Mouse (Mus musculus) liver, adult 2 months (tissue): ENCODE data around the gene Arhgef18. TPM values are rescaled to one million over a fixed set of nuclear protein-coding genes. Genes with fewer than 3 reads are reported as not detected.

ENCODE experiments used
- DNase-seq: peaks from one replicate; pipeline ENCODE4 v3.0.0-alpha.2; 2011; ENCODE audit warnings: low read depth, low spot score; ENCODE audit errors: extremely low read depth
- H3K27ac ChIP-seq: fragments of 200-500 bp; replicated peaks from 2 replicates; pipeline ENCODE4 v1.5.1; 2012; ENCODE audit warnings: low read depth, mild to moderate bottlenecking, control low read depth, inconsistent platforms, low read length; ENCODE audit not compliant: insufficient read depth
- H3K27me3 ChIP-seq: fragments of 200-500 bp; 2 replicates; pipeline ENCODE4 v1.6.1; 2012; ENCODE audit warnings: mild to moderate bottlenecking, moderate library complexity, low read length, inconsistent platforms; ENCODE audit not compliant: control insufficient read depth, insufficient read depth
- H3K36me3 ChIP-seq: fragments of 200-500 bp; 2 replicates; pipeline ENCODE4 v1.6.1; 2012; ENCODE audit warnings: low read length, inconsistent platforms; ENCODE audit not compliant: control insufficient read depth, insufficient read depth
- H3K4me1 ChIP-seq: fragments of 200-500 bp; 2 replicates; pipeline ENCODE4 v1.6.1; 2011; ENCODE audit warnings: low read length; ENCODE audit not compliant: control insufficient read depth, insufficient read depth
- H3K4me3 ChIP-seq: fragments of 200-500 bp; 2 replicates; pipeline ENCODE4 v1.5.1; 2011; ENCODE audit warnings: low read depth, mild to moderate bottlenecking, control low read depth, low read length, moderate library complexity; ENCODE audit not compliant: insufficient read depth
- H3K79me2 ChIP-seq: fragments of 200-500 bp; 2 replicates; pipeline ENCODE4 v1.6.1; 2012; ENCODE audit warnings: inconsistent platforms, mild to moderate bottlenecking, low read length, moderate library complexity; ENCODE audit not compliant: control insufficient read depth, insufficient read depth
- H3K9ac ChIP-seq: fragments of 200-500 bp; 2 replicates; pipeline ENCODE4 v1.6.1; 2012; ENCODE audit warnings: low read depth, mild to moderate bottlenecking, control low read depth, inconsistent platforms, low read length
- CTCF ChIP-seq: fragments of 200-500 bp; IDR thresholded peaks from 2 replicates; pipeline ENCODE4 v1.5.1; 2011; ENCODE audit warnings: low read depth, low read length, control low read depth
- POLR2A ChIP-seq: fragments of 200-500 bp; IDR thresholded peaks from 2 replicates; pipeline ENCODE4 v1.6.1; 2011; ENCODE audit warnings: low read length, control low read depth; ENCODE audit not compliant: insufficient read depth; ENCODE audit errors: extremely low read depth
- WGBS: fragments of 180-500 bp; shearing (Covaris S2); methylation state at CpG from one replicate; pipeline ENCODE4 v1.1.7; 2018; 5-methylcytosine and 5-hydroxymethylcytosine counted together
- polyA plus RNA-seq: library from polyadenylated mRNA; depleted of rRNA; stranded (reverse); fragments of >200 nt; gene quantifications from 2 replicates; pipeline ENCODE4 v1.2.3, GENCODE M21; 2012
- total RNA-seq: library from RNA; depleted of rRNA; stranded (reverse); fragments of >200 nt; gene quantifications from 2 replicates; pipeline ENCODE4 v1.2.3, GENCODE M21; 2014

Arhgef18 gene
- total and polyA plus RNA-seq, 2 experiments: 9.7 to 15.6 TPM

DNA sequence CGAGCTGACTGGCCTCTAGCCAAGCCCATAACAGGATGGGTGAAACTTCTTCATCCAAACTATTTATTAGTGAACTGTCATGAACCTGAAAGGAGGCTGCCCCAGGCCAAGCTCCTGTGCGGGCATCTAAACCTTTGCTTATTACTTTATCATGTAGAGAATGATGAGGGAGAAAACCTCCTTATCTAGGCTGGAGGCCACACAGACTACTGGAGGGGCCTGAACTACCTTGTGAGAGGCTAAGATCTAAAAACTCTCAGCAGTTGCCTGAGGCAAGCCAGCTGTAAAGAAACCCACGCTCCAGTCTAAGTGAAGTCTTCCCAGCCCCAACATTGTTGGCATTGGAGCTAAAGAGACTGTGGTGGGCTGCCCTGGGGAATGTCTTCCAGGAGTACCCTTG lies 14.6 kb downstream of the Arhgef18 start:
- WGBS: 88% methylated on average over 3 of the region's 3 CpGs
- Histone ChIP-seq H3K27me3 (no peaks in the 10 kb centered on the region), H3K27ac (no peak overlapping the region), H3K36me3 (no peaks in the 10 kb centered on the region), H3K4me1 (peaks cover 14% of the 10 kb centered on the region), H3K9ac (no peak overlapping the region), H3K79me2 (peaks cover 43% of the 10 kb centered on the region), H3K4me3 (no peak overlapping the region)
- DNase-seq: no peak
- TF ChIP-seq POLR2A (no peak), CTCF (no peak)

DNA sequence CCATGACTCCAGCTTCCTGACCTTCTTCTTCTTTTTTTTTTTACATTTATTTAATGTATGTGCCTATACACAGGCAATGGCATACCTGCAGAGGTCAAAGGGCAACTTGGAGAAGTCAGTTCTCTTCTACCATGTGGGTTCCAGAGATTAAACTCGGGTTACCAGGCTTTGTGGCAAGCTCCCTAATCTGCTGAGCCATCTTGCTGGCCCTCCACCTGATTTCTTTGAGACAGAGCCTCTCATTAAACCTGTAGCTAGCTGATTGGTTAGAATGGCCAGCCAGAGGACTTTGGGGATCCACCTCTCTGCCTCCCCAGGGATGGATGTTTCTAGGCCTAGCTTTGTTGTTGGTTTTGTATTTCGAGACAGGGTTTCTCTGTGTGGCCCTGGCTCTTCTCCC lies 18.3 kb downstream of the Arhgef18 start:
- DNase-seq: no peak
- Histone ChIP-seq H3K79me2 (peaks cover 26% of the 10 kb centered on the region), H3K4me1 (peaks cover 40% of the 10 kb centered on the region), H3K27ac (peak overlapping the region; percentile 56), H3K9ac (no peak overlapping the region), H3K36me3 (no peaks in the 10 kb centered on the region), H3K4me3 (no peak overlapping the region), H3K27me3 (no peaks in the 10 kb centered on the region)
- 62% methylated on average over 2 of the region's 2 CpGs for WGBS
- TF ChIP-seq POLR2A (no peak), CTCF (no peak)

DNA sequence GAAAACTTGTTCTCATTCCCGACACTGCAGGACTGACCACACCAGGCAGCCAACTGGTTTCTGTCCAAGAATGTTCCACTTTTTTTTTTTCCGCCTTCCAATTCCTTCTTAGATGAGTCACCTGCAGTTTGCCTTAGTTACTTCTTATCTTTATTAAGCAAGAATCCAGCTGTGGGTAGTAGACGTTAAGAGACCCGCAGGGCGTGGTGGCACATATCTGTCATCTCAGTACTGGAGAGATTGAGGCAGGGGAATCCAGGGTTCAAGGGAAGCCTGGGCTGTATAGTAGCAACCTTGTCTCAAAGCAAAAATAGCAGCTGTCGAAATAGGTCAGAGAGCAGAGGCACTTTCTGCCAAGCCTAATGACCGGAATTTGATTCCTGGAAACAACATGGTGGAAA lies 19.1 kb downstream of the Arhgef18 start:
- Histone ChIP-seq H3K36me3 (no peaks in the 10 kb centered on the region), H3K4me1 (peaks cover 46% of the 10 kb centered on the region), H3K27ac (peak overlapping the region; percentile 56), H3K9ac (no peak overlapping the region), H3K27me3 (no peaks in the 10 kb centered on the region), H3K4me3 (no peak overlapping the region), H3K79me2 (peaks cover 19% of the 10 kb centered on the region; the same call in 1 of the 2 replicates)
- DNase-seq: peak; percentile 95
- TF ChIP-seq POLR2A (no peak), CTCF (no peak)
- 18% methylated on average over 7 of the region's 7 CpGs for WGBS

DNA sequence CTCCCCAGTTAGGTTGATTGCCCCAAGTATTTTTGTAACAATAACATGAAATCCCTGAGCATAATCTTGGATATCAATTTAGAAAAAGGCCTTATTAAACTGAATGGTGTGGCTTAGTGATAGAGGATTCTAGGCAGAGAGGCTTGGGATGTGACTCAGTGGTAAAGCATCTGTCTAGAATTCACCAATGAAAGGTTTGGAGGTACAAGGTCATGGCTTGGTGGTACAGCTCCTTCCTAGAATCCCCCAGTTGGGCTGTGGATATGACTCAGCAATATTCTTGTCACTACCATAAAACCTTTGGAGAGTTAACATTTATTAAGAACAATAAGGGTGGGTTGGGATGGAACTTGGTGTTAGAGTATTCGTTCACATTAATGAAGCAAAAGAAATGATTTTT lies 20.0 kb downstream of the Arhgef18 start:
- no peaks in the 10 kb centered on the region for H3K36me3 ChIP-seq
- H3K27ac ChIP-seq: no peak overlapping the region
- H3K9ac ChIP-seq: no peak overlapping the region
- WGBS: 92% methylated on average over 1 of the region's 1 CpGs
- DNase-seq: no peak
- peaks cover 10% of the 10 kb centered on the region; the same call in 1 of the 2 replicates for H3K79me2 ChIP-seq
- TF ChIP-seq CTCF: no peak
- no peak for TF ChIP-seq POLR2A
- no peaks in the 10 kb centered on the region for H3K27me3 ChIP-seq
- no peak overlapping the region for H3K4me3 ChIP-seq
- H3K4me1 ChIP-seq: peaks cover 50% of the 10 kb centered on the region

DNA sequence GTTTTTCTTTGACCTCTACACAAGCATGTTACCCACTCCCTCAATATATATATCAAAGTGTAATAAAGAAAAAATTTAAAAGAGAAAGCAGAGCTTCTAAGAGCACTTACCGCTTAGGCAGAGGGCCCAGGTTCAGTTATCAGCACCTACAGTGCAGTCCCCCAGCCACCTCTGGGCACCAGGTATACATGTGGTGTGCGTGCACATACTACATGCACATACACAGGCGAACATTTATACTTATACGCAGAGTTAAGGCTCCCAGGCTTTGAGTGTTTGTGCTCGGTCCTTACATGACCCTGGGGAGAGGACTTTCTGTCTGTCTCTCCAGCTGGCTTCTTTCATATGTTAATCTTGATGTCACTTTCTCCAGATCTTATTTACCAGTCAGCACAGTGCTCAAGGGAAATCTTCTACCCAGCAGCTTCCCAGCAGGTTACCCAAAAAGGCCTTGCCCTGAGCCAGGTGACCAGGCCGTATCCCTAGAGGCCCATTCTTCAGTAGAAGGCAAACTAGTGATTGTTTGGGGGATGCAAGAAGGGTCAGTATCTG lies 21.9 kb downstream of the Arhgef18 start:
- TF ChIP-seq CTCF: no peak
- no peak for TF ChIP-seq POLR2A
- DNase-seq: no peak
- H3K27ac ChIP-seq: peak overlapping the region; percentile 59
- no peaks in the 10 kb centered on the region for H3K27me3 ChIP-seq
- no peak overlapping the region for H3K9ac ChIP-seq
- H3K4me3 ChIP-seq: no peak overlapping the region
- WGBS: 88% methylated on average over 6 of the region's 6 CpGs
- H3K79me2 ChIP-seq: peaks cover 21% of the 10 kb centered on the region
- H3K36me3 ChIP-seq: no peaks in the 10 kb centered on the region
- H3K4me1 ChIP-seq: peaks cover 52% of the 10 kb centered on the region

DNA sequence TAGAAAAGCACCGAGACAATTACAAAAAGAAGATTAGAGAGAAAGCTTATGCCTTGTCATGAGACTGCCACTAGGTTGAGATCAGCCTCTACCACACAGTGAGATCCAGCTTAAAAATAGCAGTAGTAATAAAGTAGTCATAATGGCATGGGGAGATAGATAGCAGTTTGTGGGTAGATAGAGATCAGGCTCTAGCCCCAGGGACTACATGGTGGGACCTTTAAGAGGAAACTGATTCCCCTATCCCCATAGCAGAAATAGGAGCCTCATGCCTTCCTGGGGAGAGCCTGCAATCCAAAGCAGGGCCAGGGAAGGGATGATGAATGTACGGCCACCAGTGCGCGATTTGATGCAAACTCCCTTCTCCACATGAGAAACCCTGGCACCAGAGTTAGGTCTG lies 22.5 kb downstream of the Arhgef18 start:
- 44% methylated on average over 4 of the region's 4 CpGs for WGBS
- 0 out of 2 replicates have a peak overlapping the region, but pooled peaks have one; percentile 20 for H3K9ac ChIP-seq
- no peak overlapping the region for H3K4me3 ChIP-seq
- H3K27me3 ChIP-seq: no peaks in the 10 kb centered on the region
- peaks cover 22% of the 10 kb centered on the region for H3K79me2 ChIP-seq
- H3K4me1 ChIP-seq: peaks cover 52% of the 10 kb centered on the region
- no peaks in the 10 kb centered on the region for H3K36me3 ChIP-seq
- peak overlapping the region; percentile 78 for H3K27ac ChIP-seq
- TF ChIP-seq POLR2A (no peak), CTCF (no peak)
- DNase-seq: no peak
